Mouse (Mus musculus): ENCODE measurements around the gene Slc25a43.
A peak's percentile ranks its signal among the peaks of the same experiment; 100 is the strongest.

DNA sequence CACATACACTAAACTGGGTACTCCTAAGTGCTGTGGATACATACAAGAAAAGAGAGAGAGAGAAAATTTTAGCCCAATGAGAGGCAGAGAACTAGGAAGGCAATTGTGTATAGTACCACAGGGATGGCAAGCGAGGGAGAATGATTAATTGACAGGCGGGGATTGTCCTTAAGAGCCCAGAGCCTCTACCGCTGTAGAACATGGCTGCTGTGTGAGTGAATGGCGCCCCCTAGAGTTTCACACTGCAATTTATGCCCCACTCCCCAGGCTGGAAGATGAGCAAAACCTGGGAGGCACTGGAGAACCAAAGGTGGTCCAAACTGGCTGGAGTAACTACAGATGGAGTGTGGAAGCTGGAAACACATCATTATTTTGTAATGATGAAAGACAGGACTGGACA, 76.7 kb downstream of the Slc25a43 start:
- TF ChIP-seq POLR2A (IDR thresholded peaks at IDR 0.05; ENCODE audit: control insufficient read depth, low read depth, low read length) = no peak
- peak; percentile 42; the same call in 1 of the 2 replicates for TF ChIP-seq CTCF (IDR thresholded peaks at IDR 0.05; ENCODE audit: control insufficient read depth, insufficient read depth, insufficient replicate concordance, low read depth, low read length)

All from testis, adult 2 months (tissue).